Mouse (Mus musculus) liver, adult (tissue): Measurements from ENCODE around the gene Hmg20a.

Experiments
- GATA4 ChIP-seq: IDR thresholded peaks from 2 replicates; pipeline ENCODE4 v1.6.1; 2014; ENCODE audit warnings: mild to moderate bottlenecking, low read length; ENCODE audit not compliant: insufficient replicate concordance

Gene Hmg20a

GRCm38 (mm10) chr9:56502543-56502971 is 84.1 kb downstream of the Hmg20a start:
- TF ChIP-seq GATA4, result peak; percentile 12; the same call in 1 of the 2 replicates

- TF ChIP-seq GATA4, result no peak
Observed at GRCm38 (mm10) chr9:56503621-56504500, 85.5 kb downstream of the Hmg20a start.

- no peak for TF ChIP-seq GATA4
Observed at GRCm38 (mm10) chr9:56504511-56504910, 86.1 kb downstream of the Hmg20a start.

GRCm38 (mm10) chr9:56505083-56505792 is 86.8 kb downstream of the Hmg20a start:
- TF ChIP-seq GATA4, result peak; percentile 69; the same call in 1 of the 2 replicates

GRCm38 (mm10) chr9:56505793-56506755 is 87.7 kb downstream of the Hmg20a start:
- 0 out of 2 replicates have a peak, but pooled peaks have one; percentile 1 for TF ChIP-seq GATA4

- TF ChIP-seq GATA4, result peak; percentile 33; the same call in 1 of the 2 replicates
Observed at GRCm38 (mm10) chr9:56506931-56507681, 88.7 kb downstream of the Hmg20a start.

GRCm38 (mm10) chr9:56507682-56508061 is 89.3 kb downstream of the Hmg20a start:
- TF ChIP-seq GATA4, result no peak

GRCm38 (mm10) chr9:56508835-56509451 is 90.5 kb downstream of the Hmg20a start:
- peak; percentile 77; the same call in 1 of the 2 replicates for TF ChIP-seq GATA4

GRCm38 (mm10) chr9:56510281-56510680 is 91.9 kb downstream of the Hmg20a start:
- no peak for TF ChIP-seq GATA4

- no peak for TF ChIP-seq GATA4
Observed at GRCm38 (mm10) chr9:56512486-56512885, 94.1 kb downstream of the Hmg20a start.

GRCm38 (mm10) chr9:56515110-56515509 is 96.7 kb downstream of the Hmg20a start:
- TF ChIP-seq GATA4, result no peak

- TF ChIP-seq GATA4, result no peak
Observed at GRCm38 (mm10) chr9:56516219-56516618, 97.8 kb downstream of the Hmg20a start.

GRCm38 (mm10) chr9:56516692-56517263 is 98.4 kb downstream of the Hmg20a start:
- no peak for TF ChIP-seq GATA4
